8 mouse cellular contexts compared by ENCODE assay signal in the genomic region with DNA sequence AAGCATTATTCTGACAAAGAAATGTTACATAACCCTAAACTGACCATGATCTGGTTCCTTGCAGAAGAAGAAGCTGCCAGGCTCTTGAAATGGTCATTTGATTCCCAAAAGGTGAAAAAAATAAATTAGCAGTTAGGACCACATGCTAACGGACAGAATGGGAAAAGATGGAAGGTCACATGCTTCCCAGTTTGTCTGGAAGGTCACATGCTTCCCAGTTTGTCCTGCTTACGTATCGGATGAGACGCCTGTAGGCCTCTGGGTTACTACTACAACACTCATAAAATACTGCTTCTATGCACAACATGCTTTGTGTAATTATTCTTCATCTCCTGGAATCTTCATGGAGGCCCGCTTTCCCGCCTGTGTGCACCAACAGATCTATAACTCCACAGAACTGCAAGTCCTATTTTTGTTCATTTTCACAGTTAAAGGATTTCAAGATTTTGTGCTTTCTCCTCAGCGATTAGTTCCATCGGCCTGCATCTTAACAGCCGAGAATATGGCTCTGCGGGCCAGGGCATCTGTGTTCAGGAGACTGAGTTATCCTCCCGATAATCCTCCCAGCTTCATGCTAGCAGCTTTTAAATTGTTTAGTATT. TPM values are rescaled to one million over a fixed set of nuclear protein-coding genes. Genes with fewer than 3 reads are reported as not detected.
A peak's percentile ranks its signal among the peaks of the same experiment; 100 is the strongest.
DNase-seq lines count a peak whose midpoint lies in the region; ATAC-seq lines count a peak whose summit lies in the region.

No protein-coding gene starts in this region.

- H3K27me3 ChIP-seq in forebrain, embryonic 16.5 days (replicated peaks; ENCODE audit: control insufficient read depth, insufficient read depth, low read length): no peaks in the 10 kb centered on the region
- H3K27me3 ChIP-seq in neural tube, embryonic 12.5 days (replicated peaks): no peaks in the 10 kb centered on the region

- peak; percentile 23 to 33 for DNase-seq in layer of hippocampus, adult 8-10 months (ENCODE audit: low spot score in 2 of 2)
- DNase-seq in layer of hippocampus, adult 11-12 months (ENCODE audit: low spot score): no peak
- DNase-seq in R1 (ENCODE audit: low read depth, low spot score): peak; percentile 40
- peak; percentile 22 for DNase-seq in kidney, postnatal 10 days
- no peak for DNase-seq in urinary bladder, postnatal 14 days (ENCODE audit: low spot score)
- DNase-seq in cerebellum, postnatal 4 days (ENCODE audit: low spot score in 2 of 2): no peak

- ATAC-seq in forebrain, embryonic 16.5 days: no peak
- ATAC-seq in neural tube, embryonic 12.5 days (ENCODE audit: low FRiP score, low read depth): no peak

- H3K4me2 ChIP-seq in forebrain, embryonic 16.5 days (ENCODE audit: low read length): peak overlapping the region; percentile 56
- H3K4me2 ChIP-seq in neural tube, embryonic 12.5 days (replicated peaks): peak overlapping the region; percentile 64

- no peaks in the 10 kb centered on the region for H3K9me3 ChIP-seq in forebrain, embryonic 16.5 days (ENCODE audit: control insufficient read depth, low read length)
- no peaks in the 10 kb centered on the region for H3K9me3 ChIP-seq in neural tube, embryonic 12.5 days

- WGBS in forebrain, embryonic 16.5 days: 30% methylated on average over 11 of the region's 11 CpGs
- WGBS in neural tube, embryonic 12.5 days: 29% methylated on average over 11 of the region's 11 CpGs

- H3K36me3 ChIP-seq in forebrain, embryonic 16.5 days (ENCODE audit: control insufficient read depth, insufficient read depth): no peaks in the 10 kb centered on the region
- H3K36me3 ChIP-seq in neural tube, embryonic 12.5 days: no peaks in the 10 kb centered on the region

- H3K9ac ChIP-seq in forebrain, embryonic 16.5 days (replicated peaks; ENCODE audit: low read depth, low read length): peak overlapping the region; percentile 66
- peak overlapping the region; percentile 52 for H3K9ac ChIP-seq in neural tube, embryonic 12.5 days

- H3K4me1 ChIP-seq in forebrain, embryonic 16.5 days (replicated peaks; ENCODE audit: control insufficient read depth, insufficient read depth, low read length): peaks cover 29% of the 10 kb centered on the region
- H3K4me1 ChIP-seq in neural tube, embryonic 12.5 days: peaks cover 33% of the 10 kb centered on the region

- H3K4me3 ChIP-seq in forebrain, embryonic 16.5 days (replicated peaks; ENCODE audit: low read length): peak overlapping the region; percentile 75
- H3K4me3 ChIP-seq in neural tube, embryonic 12.5 days: peak overlapping the region; percentile 35

- H3K27ac ChIP-seq in forebrain, embryonic 16.5 days (ENCODE audit: low read length): peak overlapping the region; percentile 96
- peak overlapping the region; percentile 92 for H3K27ac ChIP-seq in neural tube, embryonic 12.5 days

RNA-seq across cellular contexts. Expression of gene Sde2, which starts 1.1 kb away (rescaled TPM):
- total RNA-seq in layer of hippocampus, adult 8-10 months (2022): 10 to 100 TPM; 22.3 to 24.9 (median 22.6) TPM
- 36.6 and 41.9 TPM in 2 replicates for polyA plus RNA-seq in forebrain, embryonic 16.5 days (2015; fragmentation: Nextera tagmentation; extraction: Ambion mirVana)
- polyA plus RNA-seq in neural tube, embryonic 12.5 days (2016; fragmentation: Nextera tagmentation; extraction: Ambion mirVana): 37.6 and 40.5 TPM in 2 replicates

RNA-seq across cellular contexts. Expression of gene H3f3a, which starts 36.1 kb away (rescaled TPM):
- 100 to 1,000 TPM; 296 to 316 (median 303) TPM for total RNA-seq in layer of hippocampus, adult 8-10 months (2022)
- polyA plus RNA-seq in forebrain, embryonic 16.5 days (2015; fragmentation: Nextera tagmentation; extraction: Ambion mirVana): 3,503 and 3,633 TPM in 2 replicates
- 3,506 and 3,654 TPM in 2 replicates for polyA plus RNA-seq in neural tube, embryonic 12.5 days (2016; fragmentation: Nextera tagmentation; extraction: Ambion mirVana)

RNA-seq across cellular contexts. Expression of gene Lefty2, which starts 43.1 kb away (rescaled TPM):
- total RNA-seq in layer of hippocampus, adult 8-10 months (2022): 1 to 10 TPM in 2 of 4 experiments, under 1 TPM in 2; 0.68 to 3.4 (median 1.7) TPM
- 4.1 and 6.6 TPM in 2 replicates for polyA plus RNA-seq in forebrain, embryonic 16.5 days (2015; fragmentation: Nextera tagmentation; extraction: Ambion mirVana)
- not detected in 2 replicates for polyA plus RNA-seq in neural tube, embryonic 12.5 days (2016; fragmentation: Nextera tagmentation; extraction: Ambion mirVana)

RNA-seq across cellular contexts. Expression of gene Pycr2, which starts 54.3 kb away (rescaled TPM):
- 10 to 100 TPM; 36.2 to 39.7 (median 39.3) TPM for total RNA-seq in layer of hippocampus, adult 8-10 months (2022)
- 78.8 and 84.8 TPM in 2 replicates for polyA plus RNA-seq in forebrain, embryonic 16.5 days (2015; fragmentation: Nextera tagmentation; extraction: Ambion mirVana)
- polyA plus RNA-seq in neural tube, embryonic 12.5 days (2016; fragmentation: Nextera tagmentation; extraction: Ambion mirVana): 93.9 and 94.6 TPM in 2 replicates

Comparison
In these comparisons a context has a peak if more than half of its experiments do, and no peak if none do; other contexts are left out.
1. DNase-seq: peak in layer of hippocampus, adult 8-10 months (2 of 2), R1 (single experiment) and kidney, postnatal 10 days (single experiment); none in layer of hippocampus, adult 11-12 months (single experiment), urinary bladder, postnatal 14 days (single experiment) and cerebellum, postnatal 4 days (0 of 2).